ENCODE assay signal across 8 mouse cellular contexts in the genomic region with DNA sequence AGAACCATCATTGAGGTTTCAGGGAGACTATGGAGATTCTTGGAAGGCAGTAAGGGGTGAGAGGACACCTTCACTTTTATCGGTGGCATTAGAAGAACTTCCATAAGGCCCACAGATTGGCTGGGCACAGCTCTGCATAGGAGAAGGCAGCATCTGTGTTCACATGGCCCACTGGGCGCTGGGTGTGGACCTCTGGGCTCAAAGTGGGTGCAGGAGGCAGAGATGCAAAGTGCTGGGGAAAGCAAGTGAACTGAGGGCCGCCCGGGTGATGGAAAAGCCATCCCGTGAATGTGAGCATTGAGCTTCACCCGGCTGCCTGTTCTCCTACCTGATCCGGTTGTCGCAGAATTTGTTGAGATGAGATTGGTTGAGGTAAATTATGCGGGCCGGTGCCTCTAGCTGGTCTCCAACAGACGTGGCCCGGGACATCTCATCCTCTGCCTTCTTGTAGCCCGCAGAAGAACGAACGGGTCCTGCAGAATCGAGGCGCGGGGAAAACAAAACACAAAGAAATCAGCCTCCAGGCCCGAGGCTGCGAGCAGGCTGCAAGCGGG.
A peak's percentile ranks its signal among the peaks of the same experiment; 100 is the strongest.
DNase-seq lines count a peak whose midpoint lies in the region; ATAC-seq and TF ChIP-seq lines count a peak whose summit lies in the region.

No protein-coding gene starts in this region.

- DNase-seq in heart, adult 9 months (ENCODE audit: low spot score in 2 of 2): no peak
- no peak for DNase-seq in gastrocnemius, adult 8-10 months (ENCODE audit: low spot score in 2 of 2)
- no peak for DNase-seq in thymus, postnatal 36 days
- no peak for DNase-seq in spleen, postnatal 14 days (ENCODE audit: low spot score in 2 of 2)

- H3K4me2 ChIP-seq in heart, embryonic 14.5 days (ENCODE audit: low read length): peak overlapping the region; percentile 84
- peak overlapping the region; percentile 74 for H3K4me2 ChIP-seq in hindbrain, embryonic 15.5 days
- peak overlapping the region; percentile 70 for H3K4me2 ChIP-seq in midbrain, embryonic 13.5 days (replicated peaks)

- no peak for TF ChIP-seq CTCF in cortical plate, adult 2 months (IDR thresholded peaks at IDR 0.05; ENCODE audit: extremely low read depth, insufficient read depth, low read length)

- WGBS in heart, embryonic 14.5 days: 4% methylated on average over 21 of the region's 21 CpGs
- 3% methylated on average over 21 of the region's 21 CpGs for WGBS in hindbrain, embryonic 15.5 days
- WGBS in midbrain, embryonic 13.5 days: 2% methylated on average over 21 of the region's 21 CpGs

- H3K4me1 ChIP-seq in heart, embryonic 14.5 days (ENCODE audit: control insufficient read depth in 2 of 2, insufficient read depth in 2 of 2, low read length in 2 of 2): peaks cover 3 to 5% of the 10 kb centered on the region in 2 experiments
- no peaks in the 10 kb centered on the region; the same call in none of the 2 replicates for H3K4me1 ChIP-seq in cortical plate, adult 2 months (ENCODE audit: control insufficient read depth, insufficient read depth, low read length)
- peaks cover 16% of the 10 kb centered on the region for H3K4me1 ChIP-seq in hindbrain, embryonic 15.5 days (replicated peaks)
- H3K4me1 ChIP-seq in midbrain, embryonic 13.5 days (replicated peaks): peaks cover 17% of the 10 kb centered on the region

- H3K36me3 ChIP-seq in heart, embryonic 14.5 days (ENCODE audit: control insufficient read depth, insufficient read depth, low read length): no peaks in the 10 kb centered on the region
- no peaks in the 10 kb centered on the region for H3K36me3 ChIP-seq in hindbrain, embryonic 15.5 days
- no peaks in the 10 kb centered on the region for H3K36me3 ChIP-seq in midbrain, embryonic 13.5 days

- no peak for ATAC-seq in heart, embryonic 14.5 days (ENCODE audit: insufficient number of reproducible peaks, insufficient read depth, low FRiP score, low read depth)
- peak; percentile 57 for ATAC-seq in hindbrain, embryonic 15.5 days (ENCODE audit: low FRiP score, low read depth)
- ATAC-seq in midbrain, embryonic 13.5 days: peak; percentile 76

- H3K9ac ChIP-seq in heart, embryonic 14.5 days (ENCODE audit: low read length): peak overlapping the region; percentile 38; the same call in 1 of the 2 replicates
- peak overlapping the region; percentile 57 for H3K9ac ChIP-seq in hindbrain, embryonic 15.5 days
- peak overlapping the region; percentile 75 for H3K9ac ChIP-seq in midbrain, embryonic 13.5 days (replicated peaks)

- no peak overlapping the region for H3K27ac ChIP-seq in heart, embryonic 14.5 days (replicated peaks in 1 of 2; ENCODE audit: control insufficient read depth in 1 of 2, insufficient read depth in 1 of 2, low read depth in 2 of 2, low read length in 2 of 2)
- H3K27ac ChIP-seq in cortical plate, adult 2 months (ENCODE audit: insufficient read depth, low read length): no peak overlapping the region
- H3K27ac ChIP-seq in hindbrain, embryonic 15.5 days (replicated peaks): peak overlapping the region; percentile 32; the same call in 1 of the 2 replicates
- H3K27ac ChIP-seq in midbrain, embryonic 13.5 days: no peak overlapping the region

- TF ChIP-seq POLR2A in cortical plate, adult 2 months (IDR thresholded peaks at IDR 0.05; ENCODE audit: extremely low read depth, insufficient read depth, low read length): no peak

- peak overlapping the region; percentile 33 to 40 for H3K4me3 ChIP-seq in heart, embryonic 14.5 days (ENCODE audit: control insufficient read depth in 1 of 2, insufficient read depth in 1 of 2, low read depth in 1 of 2, low read length in 2 of 2)
- H3K4me3 ChIP-seq in cortical plate, adult 2 months (ENCODE audit: insufficient read depth, low read length): peak overlapping the region; percentile 51
- H3K4me3 ChIP-seq in hindbrain, embryonic 15.5 days: peak overlapping the region; percentile 53
- H3K4me3 ChIP-seq in midbrain, embryonic 13.5 days (replicated peaks): peak overlapping the region; percentile 55

- no peaks in the 10 kb centered on the region for H3K9me3 ChIP-seq in heart, embryonic 14.5 days (ENCODE audit: control insufficient read depth, low read length)
- no peaks in the 10 kb centered on the region for H3K9me3 ChIP-seq in hindbrain, embryonic 15.5 days
- H3K9me3 ChIP-seq in midbrain, embryonic 13.5 days: no peaks in the 10 kb centered on the region

- H3K27me3 ChIP-seq in heart, embryonic 14.5 days (ENCODE audit: control insufficient read depth, insufficient read depth, low read length): peaks cover 7% of the 10 kb centered on the region
- H3K27me3 ChIP-seq in hindbrain, embryonic 15.5 days: no peaks in the 10 kb centered on the region
- no peaks in the 10 kb centered on the region for H3K27me3 ChIP-seq in midbrain, embryonic 13.5 days
